Mouse (Mus musculus) G1E (cell line): ENCODE measurements around the gene Iqsec3. TPM values are rescaled to one million over a fixed set of nuclear protein-coding genes. Genes with fewer than 3 reads are reported as not detected.

Experiments
- ATAC-seq: 2 replicates; pipeline ENCODE4 v1.8.0; 2016; ENCODE audit warnings: mild to moderate bottlenecking; ENCODE audit not compliant: insufficient number of reproducible peaks, poor library complexity, low FRiP score, severe bottlenecking; ENCODE audit errors: extremely low read depth
- DNase-seq: peaks from one replicate; pipeline ENCODE4 v3.0.0; 2012; ENCODE audit warnings: low spot score
- H3K27me3 ChIP-seq: 2 replicates; pipeline ENCODE4 v1.6.1; 2012; ENCODE audit warnings: mild to moderate bottlenecking, low read length, inconsistent platforms; ENCODE audit not compliant: insufficient read depth
- H3K36me3 ChIP-seq: replicated peaks from 2 replicates; pipeline ENCODE3; 2012; ENCODE audit warnings: mild to moderate bottlenecking, inconsistent platforms
- H3K4me1 ChIP-seq: 2 replicates; pipeline ENCODE4 v1.6.1; 2012; ENCODE audit warnings: low read depth, low read length, inconsistent platforms, mixed read lengths; ENCODE audit not compliant: insufficient read depth
- H3K4me3 ChIP-seq: 2 replicates; pipeline ENCODE4 v1.5.1; 2012; ENCODE audit warnings: low read depth, mild to moderate bottlenecking, inconsistent platforms, low read length, moderate library complexity, mixed read lengths
- H3K9me3 ChIP-seq: replicated peaks from 2 replicates; pipeline ENCODE4 v1.6.1; 2012; ENCODE audit warnings: inconsistent platforms
- CTCF ChIP-seq: IDR thresholded peaks from 2 replicates; pipeline ENCODE4 v1.5.1; 2012; ENCODE audit warnings: low read depth, low read length, inconsistent platforms, mixed read lengths
- GATA1 ChIP-seq: IDR thresholded peaks from 2 replicates; pipeline ENCODE4 v1.6.1; 2012; ENCODE audit warnings: borderline replicate concordance, low read length, inconsistent platforms, mixed read lengths
- GATA2 ChIP-seq: IDR thresholded peaks from 2 replicates; pipeline ENCODE4 v1.6.1; 2012; ENCODE audit warnings: low read depth, low read length, inconsistent platforms, borderline replicate concordance
- POLR2AphosphoS5 ChIP-seq: IDR thresholded peaks from 2 replicates; pipeline ENCODE4 v1.6.1; 2012; ENCODE audit warnings: low read depth, low read length, inconsistent platforms; ENCODE audit not compliant: insufficient replicate concordance
- TAL1 ChIP-seq: conservative IDR thresholded peaks from 2 replicates; pipeline ENCODE4 v1.6.1; 2012; ENCODE audit warnings: low read depth, low read length, inconsistent platforms, mixed read lengths
- polyA plus RNA-seq: library from polyadenylated mRNA; stranded (reverse); fragments of >175 nt; gene quantifications from 2 replicates; pipeline ENCODE4 v1.2.3, GENCODE M21; 2012
- total RNA-seq, 2 experiments: library from RNA; stranded (forward) in 1 of 2; stranded (reverse) in 1 of 2; fragments of 200-1000 nt in 1 of 2; fragments of >200 nt in 1 of 2; fragmentation: Nextera tagmentation in 1 of 2; gene quantifications; 2 replicates each; pipeline ENCODE4 v1.2.3; 2014 to 2017

Gene Iqsec3
- total and polyA plus RNA-seq, 3 experiments = 0.11 TPM; not detected in 2

GRCm38 (mm10) chr6:121401826-121402660 lies 71.4 kb downstream of the Iqsec3 start:
- no peak for TF ChIP-seq CTCF
- TF ChIP-seq POLR2AphosphoS5 = no peak
- Histone ChIP-seq H3K36me3 (no peaks in the 10 kb centered on the region), H3K4me1 (no peaks in the 10 kb centered on the region), H3K9me3 (no peaks in the 10 kb centered on the region), H3K4me3 (no peak overlapping the region), H3K27me3 (no peaks in the 10 kb centered on the region)
- ATAC-seq (no peak), DNase-seq (no peak)

DNA sequence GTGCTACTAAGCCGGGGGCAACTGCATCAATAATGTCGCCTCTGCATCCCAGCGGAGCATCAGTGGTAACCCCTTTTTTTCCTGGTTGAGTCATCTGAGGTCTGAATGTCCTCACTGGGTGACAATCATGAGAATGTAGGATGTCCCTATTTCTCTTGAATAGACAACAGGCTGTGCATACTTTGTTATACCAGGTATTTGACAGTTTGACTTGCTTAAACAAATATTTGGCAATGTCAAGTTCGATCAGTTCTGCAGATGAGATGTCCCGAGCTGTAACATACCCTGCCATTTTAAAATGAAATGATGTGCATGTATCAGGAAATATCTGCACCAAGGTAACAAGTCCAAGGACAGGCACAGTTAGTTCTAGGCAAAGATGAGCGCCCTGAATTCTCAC lies 72.3 kb downstream of the Iqsec3 start:
- DNase-seq (no peak), ATAC-seq (no peak)
- Histone ChIP-seq H3K4me3 (no peak overlapping the region), H3K36me3 (no peaks in the 10 kb centered on the region), H3K9me3 (no peaks in the 10 kb centered on the region), H3K27me3 (no peaks in the 10 kb centered on the region), H3K4me1 (no peaks in the 10 kb centered on the region)
- TF ChIP-seq GATA1 (no peak), CTCF (no peak), TAL1 (no peak)

DNA sequence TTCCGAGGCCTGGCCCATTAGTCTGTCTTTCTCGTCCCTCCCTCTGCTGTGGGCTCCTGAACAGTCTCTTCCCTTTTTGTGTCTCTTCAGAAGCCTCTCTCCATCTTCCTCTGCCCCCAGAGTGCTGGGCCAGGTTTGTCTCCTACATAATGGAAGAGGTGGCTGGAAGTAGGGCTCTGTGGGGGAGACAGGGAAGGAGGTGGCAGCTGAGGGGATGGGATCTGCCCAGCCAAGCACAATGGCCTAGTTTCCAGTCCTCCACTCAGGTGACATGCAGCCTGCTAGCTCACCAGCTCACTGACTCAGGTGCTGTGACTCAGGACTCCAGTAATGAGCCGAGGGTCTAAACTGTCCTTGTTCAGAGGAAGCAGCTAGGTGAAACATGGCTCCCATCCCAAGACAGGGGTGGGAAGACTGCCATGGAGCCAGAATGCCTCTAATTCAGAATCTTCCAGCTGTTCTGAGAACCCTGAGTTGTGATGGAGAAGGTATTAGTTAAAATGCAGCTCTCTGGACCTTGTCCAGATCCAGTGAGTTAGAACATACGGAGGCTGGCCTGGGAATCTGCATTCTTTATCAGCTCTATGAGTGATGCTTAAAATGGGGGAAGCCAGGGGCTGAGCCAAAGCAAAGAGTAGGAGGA lies 80.7 kb downstream of the Iqsec3 start:
- no peak for ATAC-seq
- H3K4me3 ChIP-seq = no peak overlapping the region
- H3K4me1 ChIP-seq = no peaks in the 10 kb centered on the region
- H3K27me3 ChIP-seq = no peaks in the 10 kb centered on the region
- TF ChIP-seq GATA1 = no peak
- no peak for TF ChIP-seq GATA2
- TF ChIP-seq CTCF = no peak
- TF ChIP-seq TAL1 = no peak
- TF ChIP-seq POLR2AphosphoS5 = no peak
- DNase-seq = no peak
- peaks cover 11% of the 10 kb centered on the region for H3K9me3 ChIP-seq
- no peaks in the 10 kb centered on the region for H3K36me3 ChIP-seq

DNA sequence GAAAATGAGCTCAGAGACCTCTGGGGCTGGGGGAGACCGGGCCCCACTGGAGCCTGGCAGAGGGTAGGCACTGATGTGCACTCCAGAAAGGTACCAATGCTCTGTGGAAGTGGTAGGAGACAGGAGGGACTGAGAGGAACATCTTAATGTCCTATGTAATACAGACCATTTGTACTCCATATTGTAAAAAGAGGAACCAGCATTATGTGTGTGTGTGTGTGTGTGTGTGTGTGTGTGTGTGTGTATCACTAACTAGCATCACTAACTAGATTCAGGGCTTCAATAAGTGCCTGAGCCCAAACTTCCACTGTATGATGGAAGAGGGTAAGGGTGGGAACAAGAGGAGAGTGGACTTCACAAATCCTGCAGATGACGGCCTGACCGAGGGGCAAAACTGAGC lies 88.1 kb downstream of the Iqsec3 start:
- Histone ChIP-seq H3K36me3 (no peaks in the 10 kb centered on the region), H3K4me3 (no peak overlapping the region), H3K4me1 (no peaks in the 10 kb centered on the region), H3K9me3 (0 out of 2 replicates have a peak, but pooled peaks cover 2% of the 10 kb centered on the region), H3K27me3 (no peaks in the 10 kb centered on the region; the same call in 1 of the 2 replicates)
- TF ChIP-seq POLR2AphosphoS5 (no peak), GATA1 (no peak), GATA2 (no peak), TAL1 (no peak), CTCF (no peak)
- no peak for DNase-seq
- no peak for ATAC-seq

- TF ChIP-seq GATA2 = no peak
- TF ChIP-seq GATA1 = no peak
- no peak for TF ChIP-seq POLR2AphosphoS5
- no peak for TF ChIP-seq TAL1
- TF ChIP-seq CTCF = no peak
- H3K27me3 ChIP-seq = no peaks in the 10 kb centered on the region; the same call in 1 of the 2 replicates
Measured at GRCm38 (mm10) chr6:121382071-121382470, 91.4 kb downstream of the Iqsec3 start.

DNA sequence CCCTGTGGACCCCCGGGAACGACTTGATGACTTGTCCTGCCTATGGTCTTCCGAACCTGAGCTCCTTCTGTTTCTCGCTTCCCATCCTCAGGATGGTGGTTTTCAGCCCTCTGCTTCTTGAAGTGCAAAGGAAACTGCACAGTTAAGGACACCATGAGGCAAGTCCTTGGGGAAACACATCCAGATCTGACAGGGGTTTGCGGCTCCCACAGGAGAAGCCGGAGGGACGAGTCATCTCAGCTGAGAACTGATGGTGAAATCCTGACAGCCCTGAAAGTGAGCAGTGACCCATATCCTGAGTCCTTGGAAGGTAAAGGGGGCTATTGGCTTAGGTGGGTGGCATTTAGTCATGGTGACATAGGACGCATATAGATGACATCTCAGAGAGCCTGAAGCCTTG lies 92.9 kb downstream of the Iqsec3 start:
- Histone ChIP-seq H3K27me3 (no peaks in the 10 kb centered on the region; the same call in 1 of the 2 replicates), H3K9me3 (0 out of 2 replicates have a peak, but pooled peaks cover 5% of the 10 kb centered on the region), H3K4me1 (no peaks in the 10 kb centered on the region), H3K36me3 (no peaks in the 10 kb centered on the region), H3K4me3 (no peak overlapping the region)
- ATAC-seq (no peak), DNase-seq (no peak)
- TF ChIP-seq CTCF = no peak
- no peak for TF ChIP-seq GATA2
- no peak for TF ChIP-seq GATA1
- TF ChIP-seq POLR2AphosphoS5 = no peak
- TF ChIP-seq TAL1 = no peak

More at GRCm38 (mm10) chr6:121382071-121382470, 91.4 kb downstream of the Iqsec3 start:
- no peaks in the 10 kb centered on the region for H3K4me1 ChIP-seq
- 0 out of 2 replicates have a peak, but pooled peaks cover 5% of the 10 kb centered on the region for H3K9me3 ChIP-seq
- no peak for ATAC-seq
- H3K36me3 ChIP-seq = no peaks in the 10 kb centered on the region
- no peak for DNase-seq
- H3K4me3 ChIP-seq = no peak overlapping the region
